Mouse (Mus musculus) spleen, adult 2 months (tissue): ENCODE results near the gene Dgki. TPM values are rescaled to one million over a fixed set of nuclear protein-coding genes. Genes with fewer than 3 reads are reported as not detected.

Experiments
- DNase-seq, 2 experiments: peaks; one replicate each; pipeline versions ENCODE4 v3.0.0 to v3.0.0-alpha.2; 2012 to 2021; ENCODE audit warnings: low spot score in 2 of 2, low read depth in 1 of 2
- H3K27ac ChIP-seq: fragments of 200-500 bp; 2 replicates; pipeline ENCODE4 v1.5.1; 2012; ENCODE audit warnings: low read length, inconsistent platforms; ENCODE audit not compliant: insufficient read depth
- H3K27me3 ChIP-seq: fragments of 200-500 bp; 2 replicates; pipeline ENCODE4 v1.6.1; 2012; ENCODE audit warnings: mild to moderate bottlenecking, moderate library complexity, low read length, inconsistent platforms; ENCODE audit not compliant: control insufficient read depth, insufficient read depth
- H3K36me3 ChIP-seq: fragments of 200-500 bp; 2 replicates; pipeline ENCODE4 v1.6.1; 2012; ENCODE audit warnings: mild to moderate bottlenecking, low read length, inconsistent platforms; ENCODE audit not compliant: control insufficient read depth, insufficient read depth
- H3K4me1 ChIP-seq: fragments of 200-500 bp; 2 replicates; pipeline ENCODE4 v1.6.1; 2011; ENCODE audit warnings: inconsistent platforms; ENCODE audit not compliant: control insufficient read depth, insufficient read depth, insufficient read length
- H3K4me3 ChIP-seq: fragments of 200-500 bp; 2 replicates; pipeline ENCODE4 v1.5.1; 2011; ENCODE audit warnings: mild to moderate bottlenecking, inconsistent platforms; ENCODE audit not compliant: insufficient read depth, insufficient read length; ENCODE audit errors: extremely low read depth
- CTCF ChIP-seq: fragments of 200-500 bp; IDR thresholded peaks from 2 replicates; pipeline ENCODE4 v1.5.1; 2011; ENCODE audit warnings: mild to moderate bottlenecking, inconsistent platforms; ENCODE audit not compliant: insufficient read depth, insufficient read length, insufficient replicate concordance; ENCODE audit errors: extremely low read depth
- POLR2A ChIP-seq: fragments of 200-500 bp; IDR thresholded peaks from 2 replicates; pipeline ENCODE4 v1.6.1; 2011; ENCODE audit warnings: low read depth, low read length, inconsistent platforms
- WGBS: fragments of 180-500 bp; shearing (Covaris S2); methylation state at CpG from one replicate; pipeline ENCODE4 v1.1.7; 2018; 5-methylcytosine and 5-hydroxymethylcytosine counted together
- polyA plus RNA-seq: library from polyadenylated mRNA; depleted of rRNA; stranded (reverse); fragments of >200 nt; gene quantifications from 2 replicates; pipeline ENCODE4 v1.2.3, GENCODE M21; 2012

Gene Dgki
- polyA plus RNA-seq, 1 experiment: 0.70 TPM

- Histone ChIP-seq H3K27ac (no peak overlapping the region), H3K4me3 (no peak overlapping the region), H3K27me3 (no peaks in the 10 kb centered on the region), H3K36me3 (no peaks in the 10 kb centered on the region), H3K4me1 (no peaks in the 10 kb centered on the region)
- TF ChIP-seq POLR2A (no peak), CTCF (no peak)
- 85% methylated on average over 4 of the region's 4 CpGs for WGBS
- DNase-seq: no peak
Measured at GRCm38 (mm10) chr6:36960658-36961057, 339.3 kb downstream of the Dgki start.

GRCm38 (mm10) chr6:36955293-36955692, 344.7 kb downstream of the Dgki start:
- DNase-seq: no peak
- Histone ChIP-seq H3K4me3 (no peak overlapping the region), H3K36me3 (no peaks in the 10 kb centered on the region), H3K4me1 (no peaks in the 10 kb centered on the region), H3K27me3 (no peaks in the 10 kb centered on the region), H3K27ac (no peak overlapping the region)
- 81% methylated on average over 4 of the region's 4 CpGs for WGBS
- no peak for TF ChIP-seq POLR2A
- TF ChIP-seq CTCF: no peak

- 87% methylated on average over 3 of the region's 3 CpGs for WGBS
- no peak for TF ChIP-seq POLR2A
- TF ChIP-seq CTCF: no peak
- H3K4me3 ChIP-seq: no peak overlapping the region
Measured at GRCm38 (mm10) chr6:36950648-36951047, 349.3 kb downstream of the Dgki start.

DNA sequence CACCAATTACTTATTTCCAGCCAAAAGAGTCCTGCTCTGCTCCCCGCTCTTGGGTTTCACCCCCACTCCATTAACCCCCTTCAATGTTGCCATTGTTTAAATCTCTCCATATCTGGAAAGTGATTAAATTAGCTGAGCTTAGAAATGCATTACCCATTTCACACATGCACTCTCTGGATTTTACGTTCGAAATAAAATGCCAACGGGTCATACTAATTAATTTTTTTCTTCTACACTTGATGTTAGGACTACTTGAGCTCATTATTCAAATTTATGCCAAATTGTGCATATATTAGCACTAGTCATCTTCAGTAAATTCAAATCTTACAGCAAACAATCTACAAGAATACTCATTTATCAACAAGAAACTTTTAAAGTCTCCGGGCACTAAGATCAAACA, 352.1 kb downstream of the Dgki start:
- Histone ChIP-seq H3K4me3 (no peak overlapping the region), H3K27ac (no peak overlapping the region), H3K27me3 (no peaks in the 10 kb centered on the region), H3K36me3 (no peaks in the 10 kb centered on the region), H3K4me1 (no peaks in the 10 kb centered on the region)
- 95% methylated on average over 5 of the region's 5 CpGs for WGBS
- TF ChIP-seq CTCF (no peak), POLR2A (no peak)
- DNase-seq: no peak

More at GRCm38 (mm10) chr6:36950648-36951047, 349.3 kb downstream of the Dgki start:
- DNase-seq: no peak
- Histone ChIP-seq H3K36me3 (no peaks in the 10 kb centered on the region), H3K27me3 (no peaks in the 10 kb centered on the region), H3K4me1 (no peaks in the 10 kb centered on the region), H3K27ac (no peak overlapping the region)

DNA sequence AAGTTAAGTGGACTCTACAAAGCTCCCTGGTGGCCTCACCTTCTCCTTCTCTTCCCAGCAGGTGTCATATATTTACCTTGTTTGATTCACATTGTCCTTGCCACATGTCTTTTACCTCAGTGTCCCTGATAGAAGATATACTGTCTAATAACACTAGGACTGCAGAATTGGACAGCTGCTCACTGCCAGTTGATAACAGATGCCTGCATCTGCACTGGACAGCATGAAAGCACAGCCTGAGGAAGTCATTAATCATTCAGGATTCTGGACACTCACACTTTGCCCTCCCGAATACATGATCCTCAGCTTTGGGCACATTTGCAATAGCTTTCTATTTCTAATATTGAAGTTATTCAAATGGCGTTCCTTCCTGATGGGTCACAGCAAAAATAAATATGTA, 362.5 kb downstream of the Dgki start:
- WGBS: 59% methylated on average over 2 of the region's 2 CpGs
- Histone ChIP-seq H3K27me3 (no peaks in the 10 kb centered on the region), H3K4me3 (no peak overlapping the region), H3K4me1 (no peaks in the 10 kb centered on the region), H3K27ac (no peak overlapping the region), H3K36me3 (no peaks in the 10 kb centered on the region)
- no peak for TF ChIP-seq POLR2A
- TF ChIP-seq CTCF: no peak
- DNase-seq: no peak

DNA sequence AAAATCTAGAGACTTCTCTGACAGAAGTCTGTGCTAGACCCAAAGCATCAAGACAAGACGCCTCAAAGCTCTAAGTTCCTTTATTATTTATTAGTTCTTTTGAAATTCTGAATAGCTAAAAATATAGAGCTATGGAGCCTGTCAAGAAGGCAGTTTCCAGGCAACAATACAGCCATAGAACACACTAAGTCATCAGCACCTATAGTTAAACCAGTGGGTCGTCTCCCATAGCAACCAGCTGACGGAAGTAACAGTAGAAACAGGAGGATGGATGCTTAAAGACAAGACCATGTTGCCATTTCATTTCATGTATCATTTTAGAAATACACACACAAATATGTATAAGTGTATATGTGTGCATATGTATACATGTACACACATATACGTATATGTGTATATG, 363.2 kb downstream of the Dgki start:
- no peaks in the 10 kb centered on the region for H3K36me3 ChIP-seq
- 98% methylated on average over 4 of the region's 4 CpGs for WGBS
- H3K27me3 ChIP-seq: no peaks in the 10 kb centered on the region
- DNase-seq: no peak
- TF ChIP-seq POLR2A (no peak), CTCF (no peak)
- no peak overlapping the region for H3K27ac ChIP-seq
- H3K4me3 ChIP-seq: no peak overlapping the region
- H3K4me1 ChIP-seq: no peaks in the 10 kb centered on the region

- DNase-seq: no peak
- 87% methylated on average over 4 of the region's 4 CpGs for WGBS
- TF ChIP-seq POLR2A: no peak
- no peak for TF ChIP-seq CTCF
- Histone ChIP-seq H3K36me3 (no peaks in the 10 kb centered on the region), H3K4me3 (no peak overlapping the region), H3K4me1 (no peaks in the 10 kb centered on the region), H3K27me3 (no peaks in the 10 kb centered on the region), H3K27ac (no peak overlapping the region)
Measured at GRCm38 (mm10) chr6:36931473-36931872, 368.5 kb downstream of the Dgki start.
